Mouse (Mus musculus) olfactory bulb, adult 2 months (tissue): ENCODE measurements around the gene Cmya5.

Source experiments
- CTCF ChIP-seq: fragments of 200-500 bp; IDR thresholded peaks from 2 replicates; pipeline ENCODE4 v1.5.1; 2012; ENCODE audit warnings: low read depth, mild to moderate bottlenecking, low read length, moderate library complexity; ENCODE audit not compliant: insufficient read depth
- POLR2A ChIP-seq: fragments of 200-500 bp; IDR thresholded peaks from 2 replicates; pipeline ENCODE4 v1.6.1; 2012; ENCODE audit warnings: mild to moderate bottlenecking, low read depth, low read length, moderate library complexity; ENCODE audit not compliant: insufficient read depth

DNA sequence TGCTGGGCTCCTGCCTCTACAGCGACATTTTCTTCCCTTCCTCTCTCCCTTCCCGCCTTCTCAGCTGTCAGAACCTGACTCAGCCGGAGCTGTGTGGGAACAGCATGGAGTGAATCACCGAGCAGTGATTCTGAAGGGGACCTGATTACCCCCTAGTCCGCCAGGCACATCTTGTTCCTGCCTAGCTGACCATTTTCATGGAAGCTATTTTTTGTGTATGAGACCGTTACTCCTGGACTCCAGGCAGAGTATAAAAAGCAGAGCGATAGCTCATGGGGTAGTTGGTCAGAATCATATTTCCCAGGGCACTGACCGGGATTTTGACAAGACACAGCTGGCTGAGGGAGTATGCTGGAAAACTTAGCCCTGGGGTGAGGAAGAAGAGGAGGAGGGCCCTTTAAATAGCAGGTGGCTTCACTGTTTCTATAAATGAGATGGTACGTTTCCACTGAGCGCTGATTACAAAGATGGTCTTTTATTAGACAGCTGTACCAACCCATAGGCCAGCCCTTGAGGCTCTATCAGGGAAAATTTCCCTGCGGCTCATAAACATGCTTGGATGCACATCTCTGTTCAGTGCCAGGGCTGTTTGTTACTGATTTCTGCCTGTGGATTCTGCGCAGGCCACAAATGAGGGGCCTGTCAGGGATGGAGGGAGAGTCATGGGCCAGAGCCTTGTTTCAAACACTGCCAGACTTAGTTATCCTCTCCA lies 143.7 kb downstream of the Cmya5 start:
- TF ChIP-seq CTCF (no peak), POLR2A (no peak)
